Mouse (Mus musculus): ENCODE results near the gene Mef2d. TPM values are rescaled to one million over a fixed set of nuclear protein-coding genes. Genes with fewer than 3 reads are reported as not detected.

Mef2d gene
- polyA plus RNA-seq, 1 experiment: 17.6 TPM

DNA sequence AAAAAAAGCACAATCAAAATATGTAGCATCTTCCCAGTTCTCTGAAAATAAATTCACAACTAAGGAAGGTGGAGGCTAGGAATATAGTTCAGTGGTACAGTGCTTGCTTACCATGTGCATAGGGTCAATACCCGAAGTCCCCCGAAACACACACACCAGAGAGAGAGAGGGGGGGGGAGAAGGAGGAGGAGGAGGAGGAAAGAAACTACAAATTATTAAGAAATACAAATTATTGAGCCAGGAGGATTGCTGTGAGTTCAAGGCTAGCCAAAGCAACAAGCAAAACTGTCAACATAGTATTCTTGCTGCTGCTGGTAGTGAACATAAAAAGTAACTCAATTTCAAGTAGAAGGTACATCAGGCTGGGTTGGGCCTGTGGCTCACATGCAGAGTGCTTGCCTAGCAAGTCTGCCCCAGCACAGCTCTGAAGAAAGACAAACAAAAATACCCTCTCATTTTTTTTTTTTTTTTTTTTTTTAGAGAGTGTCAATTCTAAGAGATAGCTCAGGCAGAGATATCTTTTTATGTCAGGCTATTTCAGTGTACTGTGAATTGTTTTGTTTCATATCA, 57.5 kb downstream of the Mef2d start:
- Histone ChIP-seq H3K27me3 (ENCODE audit: control insufficient read depth, insufficient read depth, low read length) (no peaks in the 10 kb centered on the region), H3K36me3 (ENCODE audit: control insufficient read depth, insufficient read depth, low read length) (no peaks in the 10 kb centered on the region), H3K4me3 (ENCODE audit: control insufficient read depth, low read depth, low read length) (no peak overlapping the region), H3K4me1 (ENCODE audit: control insufficient read depth, insufficient read depth, low read length) (peaks cover 3% of the 10 kb centered on the region), H3K27ac (ENCODE audit: control insufficient read depth, insufficient read depth, low read depth, low read length) (no peak overlapping the region)
- TF ChIP-seq CTCF (IDR thresholded peaks at IDR 0.05; ENCODE audit: control insufficient read depth, insufficient read depth, insufficient replicate concordance, low read depth, low read length) (no peak), POLR2A (IDR thresholded peaks at IDR 0.05; ENCODE audit: control insufficient read depth, low read depth, low read length) (no peak)

GRCm38 (mm10) chr3:88200161-88200971, 58.2 kb downstream of the Mef2d start:
- Histone ChIP-seq H3K36me3 (ENCODE audit: control insufficient read depth, insufficient read depth, low read length) (no peaks in the 10 kb centered on the region), H3K27me3 (ENCODE audit: control insufficient read depth, insufficient read depth, low read length) (no peaks in the 10 kb centered on the region), H3K27ac (ENCODE audit: control insufficient read depth, insufficient read depth, low read depth, low read length) (no peak overlapping the region), H3K4me1 (ENCODE audit: control insufficient read depth, insufficient read depth, low read length) (peaks cover 3% of the 10 kb centered on the region), H3K4me3 (ENCODE audit: control insufficient read depth, low read depth, low read length) (no peak overlapping the region; the same call in 1 of the 2 replicates)
- TF ChIP-seq POLR2A (IDR thresholded peaks at IDR 0.05; ENCODE audit: control insufficient read depth, low read depth, low read length) (no peak), CTCF (IDR thresholded peaks at IDR 0.05; ENCODE audit: control insufficient read depth, insufficient read depth, insufficient replicate concordance, low read depth, low read length) (no peak)

GRCm38 (mm10) chr3:88200972-88201330, 58.8 kb downstream of the Mef2d start:
- TF ChIP-seq CTCF (IDR thresholded peaks at IDR 0.05; ENCODE audit: control insufficient read depth, insufficient read depth, insufficient replicate concordance, low read depth, low read length) (no peak), POLR2A (IDR thresholded peaks at IDR 0.05; ENCODE audit: control insufficient read depth, low read depth, low read length) (no peak)
- Histone ChIP-seq H3K27me3 (ENCODE audit: control insufficient read depth, insufficient read depth, low read length) (no peaks in the 10 kb centered on the region), H3K36me3 (ENCODE audit: control insufficient read depth, insufficient read depth, low read length) (no peaks in the 10 kb centered on the region), H3K4me1 (ENCODE audit: control insufficient read depth, insufficient read depth, low read length) (peaks cover 3% of the 10 kb centered on the region), H3K27ac (ENCODE audit: control insufficient read depth, insufficient read depth, low read depth, low read length) (no peak overlapping the region), H3K4me3 (ENCODE audit: control insufficient read depth, low read depth, low read length) (no peak overlapping the region; the same call in 1 of the 2 replicates)

DNA sequence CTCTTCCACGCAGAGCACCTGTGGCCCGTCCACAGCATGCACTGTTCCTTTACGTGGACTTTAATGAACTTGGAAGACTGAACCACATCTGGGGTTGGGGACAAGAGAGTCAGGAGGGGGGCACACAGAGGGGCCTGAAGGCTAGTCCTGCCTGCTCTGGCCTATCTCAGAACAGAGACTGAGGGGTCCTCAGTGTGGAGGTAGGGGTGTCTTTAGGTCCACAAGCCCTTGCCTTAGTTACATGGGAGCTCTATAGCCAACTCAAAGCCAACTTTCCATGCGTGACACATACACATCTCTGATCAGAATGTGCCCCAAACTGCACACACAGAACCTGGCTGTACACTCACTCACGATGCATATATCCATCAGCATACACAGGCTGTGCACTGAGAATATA, 59.5 kb downstream of the Mef2d start:
- no peaks in the 10 kb centered on the region for H3K36me3 ChIP-seq (ENCODE audit: control insufficient read depth, insufficient read depth, low read length)
- H3K4me3 ChIP-seq (ENCODE audit: control insufficient read depth, low read depth, low read length): no peak overlapping the region
- no peaks in the 10 kb centered on the region for H3K27me3 ChIP-seq (ENCODE audit: control insufficient read depth, insufficient read depth, low read length)
- peaks cover 3% of the 10 kb centered on the region for H3K4me1 ChIP-seq (ENCODE audit: control insufficient read depth, insufficient read depth, low read length)
- H3K27ac ChIP-seq (ENCODE audit: control insufficient read depth, insufficient read depth, low read depth, low read length): no peak overlapping the region
- TF ChIP-seq CTCF (IDR thresholded peaks at IDR 0.05; ENCODE audit: control insufficient read depth, insufficient read depth, insufficient replicate concordance, low read depth, low read length): no peak
- no peak for TF ChIP-seq POLR2A (IDR thresholded peaks at IDR 0.05; ENCODE audit: control insufficient read depth, low read depth, low read length)

- Histone ChIP-seq H3K4me3 (ENCODE audit: control insufficient read depth, low read depth, low read length) (no peak overlapping the region), H3K27me3 (ENCODE audit: control insufficient read depth, insufficient read depth, low read length) (no peaks in the 10 kb centered on the region; the same call in 1 of the 2 replicates), H3K4me1 (ENCODE audit: control insufficient read depth, insufficient read depth, low read length) (peaks cover 6% of the 10 kb centered on the region), H3K36me3 (ENCODE audit: control insufficient read depth, insufficient read depth, low read length) (no peaks in the 10 kb centered on the region), H3K27ac (ENCODE audit: control insufficient read depth, insufficient read depth, low read depth, low read length) (no peak overlapping the region)
- no peak for TF ChIP-seq POLR2A (IDR thresholded peaks at IDR 0.05; ENCODE audit: control insufficient read depth, low read depth, low read length)
- TF ChIP-seq CTCF (IDR thresholded peaks at IDR 0.05; ENCODE audit: control insufficient read depth, insufficient read depth, insufficient replicate concordance, low read depth, low read length): no peak
Observed at GRCm38 (mm10) chr3:88202986-88203385, 60.8 kb downstream of the Mef2d start.

DNA sequence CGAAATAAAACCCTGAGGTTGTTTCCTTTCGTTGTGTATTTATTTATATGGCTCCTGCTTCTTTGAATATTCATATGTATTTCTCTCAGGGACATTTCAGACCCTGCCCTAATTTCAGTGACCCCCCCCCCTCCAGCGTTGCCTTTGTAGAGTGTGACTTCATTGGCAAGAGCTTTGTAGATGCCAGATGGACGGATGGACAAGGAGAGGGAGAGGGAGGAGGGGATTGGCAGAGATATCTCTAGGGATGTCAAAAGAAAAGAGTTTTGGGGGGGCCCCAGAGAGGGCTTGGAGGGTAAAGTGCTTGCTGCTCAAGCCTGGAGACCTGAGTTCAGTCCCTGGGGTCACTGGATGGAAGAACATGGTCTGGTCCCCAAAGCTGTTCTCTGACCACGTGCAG, 61.3 kb downstream of the Mef2d start:
- Histone ChIP-seq H3K27ac (ENCODE audit: control insufficient read depth, insufficient read depth, low read depth, low read length) (no peak overlapping the region), H3K4me1 (ENCODE audit: control insufficient read depth, insufficient read depth, low read length) (peaks cover 6% of the 10 kb centered on the region), H3K36me3 (ENCODE audit: control insufficient read depth, insufficient read depth, low read length) (no peaks in the 10 kb centered on the region), H3K27me3 (ENCODE audit: control insufficient read depth, insufficient read depth, low read length) (no peaks in the 10 kb centered on the region; the same call in 1 of the 2 replicates), H3K4me3 (ENCODE audit: control insufficient read depth, low read depth, low read length) (no peak overlapping the region)
- TF ChIP-seq POLR2A (IDR thresholded peaks at IDR 0.05; ENCODE audit: control insufficient read depth, low read depth, low read length): no peak
- no peak for TF ChIP-seq CTCF (IDR thresholded peaks at IDR 0.05; ENCODE audit: control insufficient read depth, insufficient read depth, insufficient replicate concordance, low read depth, low read length)

DNA sequence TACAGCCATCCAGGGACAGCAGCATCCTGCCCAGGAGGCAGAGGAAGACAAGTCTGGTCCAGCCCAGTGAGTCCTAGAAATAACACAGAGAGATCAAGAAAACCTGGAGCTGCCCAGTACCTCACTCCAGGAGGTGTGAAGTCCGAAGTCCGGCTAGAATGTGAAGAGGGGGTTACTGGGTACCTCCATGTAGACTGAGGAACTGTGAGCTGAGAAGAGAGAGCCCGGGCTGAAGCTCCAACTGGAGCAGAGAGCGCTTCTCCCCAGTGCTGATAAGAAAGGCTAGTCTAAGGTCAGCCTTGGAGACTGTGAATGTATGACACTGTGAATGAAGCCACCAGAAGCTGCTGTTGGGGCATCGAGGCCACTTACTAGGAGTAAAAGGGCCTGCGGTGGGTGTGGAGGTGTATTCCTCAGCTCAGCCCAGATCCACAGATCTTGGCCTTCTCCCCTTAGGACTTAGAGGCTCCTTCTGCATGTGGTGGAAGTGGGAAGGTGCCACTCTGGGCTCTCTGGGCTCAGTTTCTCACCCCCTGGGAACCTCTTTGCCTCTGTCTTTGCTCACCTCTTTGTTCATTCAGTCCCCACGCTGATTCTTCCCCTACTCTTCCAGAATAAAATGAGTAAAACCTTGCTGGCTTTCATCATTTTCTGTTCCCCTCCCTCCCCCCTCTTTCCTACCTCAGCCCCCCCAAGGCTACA, 62.0 kb downstream of the Mef2d start:
- Histone ChIP-seq H3K4me1 (ENCODE audit: control insufficient read depth, insufficient read depth, low read length) (peaks cover 6% of the 10 kb centered on the region), H3K27me3 (ENCODE audit: control insufficient read depth, insufficient read depth, low read length) (no peaks in the 10 kb centered on the region; the same call in 1 of the 2 replicates), H3K27ac (ENCODE audit: control insufficient read depth, insufficient read depth, low read depth, low read length) (no peak overlapping the region), H3K4me3 (ENCODE audit: control insufficient read depth, low read depth, low read length) (no peak overlapping the region), H3K36me3 (ENCODE audit: control insufficient read depth, insufficient read depth, low read length) (no peaks in the 10 kb centered on the region)
- TF ChIP-seq CTCF (IDR thresholded peaks at IDR 0.05; ENCODE audit: control insufficient read depth, insufficient read depth, insufficient replicate concordance, low read depth, low read length) (no peak), POLR2A (IDR thresholded peaks at IDR 0.05; ENCODE audit: control insufficient read depth, low read depth, low read length) (no peak)
